Mouse (Mus musculus) CD8-positive naive resting alpha-beta T cell, adult 2 months (primary cell): ENCODE measurements around the gene Olfr700.
A peak's percentile ranks its signal among the peaks of the same experiment; 100 is the strongest.
"Not testable (repeated sequence)": the region's sequence is repeated elsewhere in the genome, so short reads cannot be mapped to it uniquely, and the experiment has no call there.

ENCODE experiments used
- DNase-seq, 2 experiments: peaks; one replicate each; pipeline ENCODE4 v3.0.0; 2022; ENCODE audit warnings: low read depth in 2 of 2, low spot score in 2 of 2

Olfr700 gene

GRCm38 (mm10) chr7:106808734-106809133 is at the start of gene Olfr700:
Gene Olfr700, minus strand, starts transcription at chr7:106808834.
- no peak for DNase-seq

DNA sequence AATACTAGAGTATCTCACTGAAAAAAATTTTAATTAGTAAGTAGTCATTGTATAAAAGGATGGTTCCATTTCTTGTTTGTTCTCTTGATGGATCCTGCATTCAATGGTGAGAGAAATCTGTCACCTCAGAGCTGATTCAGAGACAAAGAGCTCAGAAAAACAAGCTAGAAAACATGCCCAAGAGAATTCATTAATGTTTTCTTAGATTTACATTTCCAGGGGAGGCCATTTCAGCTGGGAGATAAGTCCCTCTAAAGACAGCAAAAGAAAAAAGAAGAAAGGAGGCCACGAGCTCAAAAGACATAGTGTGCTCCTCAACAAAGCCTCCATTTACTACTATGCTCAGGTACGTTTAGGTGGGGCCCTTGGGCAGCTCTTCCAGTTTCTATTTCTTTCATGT is 34.4 kb upstream of the Olfr700 start, which contains the start of gene Olfr703:
Gene Olfr703 (plus strand): TSS at position 301 of the 400 bp plus-strand sequence.
- no peak for DNase-seq

DNA sequence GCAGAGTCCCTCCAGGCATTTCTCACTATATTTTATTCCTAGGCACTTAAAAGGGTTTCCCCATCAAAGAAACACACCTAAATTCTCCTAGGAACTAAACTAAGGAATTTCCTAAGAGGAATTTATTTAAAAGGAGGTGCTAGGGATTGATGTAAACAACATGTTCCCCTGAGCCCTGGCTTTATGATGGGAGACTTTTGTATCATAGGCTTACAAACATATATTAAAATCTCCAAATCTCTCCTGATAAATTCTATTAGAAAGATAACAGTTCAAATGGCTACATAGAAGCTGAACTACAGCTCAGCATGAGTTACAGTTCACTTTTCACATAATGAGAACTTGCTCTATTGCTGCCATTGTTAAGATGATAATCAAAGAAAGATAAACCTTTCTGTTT is 25.2 kb upstream of the Olfr700 start, which contains the start of gene Olfr702:
Gene Olfr702 (minus strand): TSS at position 101 of the 400 bp plus-strand sequence.
- DNase-seq = no peak

DNA sequence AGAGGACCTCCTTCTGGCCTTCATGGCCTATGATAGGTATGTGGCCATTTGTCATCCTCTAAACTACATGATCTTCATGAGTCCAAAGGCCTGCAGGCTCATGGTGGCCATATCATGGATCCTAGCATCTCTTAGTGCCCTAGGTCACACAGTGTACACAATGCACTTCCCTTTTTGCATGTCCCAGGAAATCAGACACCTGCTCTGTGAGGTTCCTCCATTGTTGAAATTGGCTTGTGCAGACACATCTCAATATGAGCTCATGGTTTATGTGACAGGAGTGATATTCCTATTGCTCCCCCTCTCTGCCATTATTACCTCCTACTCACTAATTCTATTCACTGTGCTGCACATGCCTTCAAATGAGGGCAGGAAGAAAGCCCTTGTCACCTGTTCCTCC is 9.8 kb upstream of the Olfr700 start:
- no peak for DNase-seq

DNA sequence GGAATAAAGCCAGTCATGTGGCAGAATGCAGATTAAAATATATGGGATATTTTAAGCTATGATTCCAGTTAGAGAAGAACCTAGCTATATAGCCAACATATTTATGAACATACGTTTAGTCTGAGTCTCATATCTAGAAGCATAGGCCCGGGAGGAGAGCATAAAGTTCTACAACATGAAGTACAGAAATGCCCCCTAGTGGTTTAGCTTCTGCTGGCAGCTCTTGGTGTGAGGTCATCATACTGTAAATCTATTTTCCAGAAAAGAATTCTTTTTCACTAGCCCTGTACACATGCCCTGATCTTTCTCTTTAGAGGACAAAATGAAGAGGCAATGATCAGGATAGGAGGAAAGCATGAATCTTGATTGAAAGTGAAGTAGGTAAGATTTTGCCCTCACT is 7.1 kb upstream of the Olfr700 start:
- DNase-seq = peak; percentile 3 to 20

- no peak for DNase-seq
These were observed 5.2 kb upstream of the Olfr700 start, which contains the start of gene Olfr701 for GRCm38 (mm10) chr7:106813829-106814228. Gene Olfr701, plus strand, starts transcription at chr7:106814129.

DNA sequence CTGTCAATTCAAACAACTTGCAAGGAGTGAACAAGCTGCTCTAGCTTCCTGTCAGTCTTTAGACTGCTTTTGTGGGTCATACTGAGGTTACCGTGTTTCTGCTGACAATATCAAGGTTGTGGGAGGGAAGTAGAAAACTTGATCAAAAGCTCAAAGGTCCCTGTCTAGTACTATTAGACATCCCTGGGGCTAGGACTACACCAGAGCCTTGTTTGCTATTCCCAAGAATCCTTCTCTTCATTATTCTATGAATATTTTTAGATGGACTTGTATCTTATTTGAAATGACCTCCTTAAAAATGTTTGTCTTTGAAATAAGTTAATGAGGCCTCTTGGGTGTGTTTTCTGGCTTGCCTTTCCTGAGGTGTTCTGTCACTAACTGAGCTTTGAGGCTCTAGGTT is 15.5 kb downstream of the Olfr700 start, which contains the start of gene Olfr699:
Gene Olfr699 (minus strand): TSS at position 101 of the 400 bp plus-strand sequence.
- peak; percentile 4 to 14 for DNase-seq

GRCm38 (mm10) chr7:106788330-106788729 is 20.3 kb downstream of the Olfr700 start:
- DNase-seq = no peak

DNA sequence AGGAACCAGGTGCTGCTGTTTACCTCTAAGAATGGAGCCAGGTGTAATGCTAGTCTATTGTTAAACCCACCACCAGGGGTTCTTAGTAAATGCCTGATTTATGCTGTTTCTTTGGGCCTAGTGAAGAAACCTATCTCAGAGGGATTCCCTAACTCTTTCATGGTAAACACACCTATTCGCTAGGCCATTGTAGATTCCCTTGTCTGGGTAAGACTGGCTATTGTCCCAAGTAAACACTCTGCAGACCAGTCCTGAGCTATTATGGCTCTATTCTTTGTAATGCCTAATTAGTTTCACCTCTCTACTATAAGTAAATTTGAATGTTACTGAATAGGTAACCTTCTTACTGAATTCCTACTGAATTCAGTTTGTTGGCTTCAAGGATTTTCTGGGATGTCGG is 47.6 kb downstream of the Olfr700 start:
- not testable (repeated sequence) for DNase-seq

DNA sequence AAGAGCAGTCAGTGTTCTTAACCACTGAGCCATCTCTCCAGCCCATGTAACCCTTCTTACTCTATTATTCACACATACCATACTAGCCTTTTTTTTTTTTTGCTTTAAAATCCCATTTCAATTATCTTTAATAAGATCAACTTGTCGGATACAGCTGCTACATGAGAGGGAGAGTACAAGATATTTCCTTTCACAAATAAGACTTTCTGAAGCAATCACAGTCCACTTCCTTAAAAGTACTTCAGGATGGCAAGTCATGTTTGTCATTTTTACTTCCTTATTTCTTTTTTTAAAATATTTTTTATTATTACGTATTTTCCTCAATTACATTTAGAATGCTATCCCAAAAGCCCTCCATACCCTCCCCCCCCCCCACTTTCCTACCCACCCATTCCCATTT is 49.8 kb downstream of the Olfr700 start:
- DNase-seq = no peak
